Mouse (Mus musculus) C2C12 (cell line): ENCODE data around the gene Ugt1a6b. TPM values are rescaled to one million over a fixed set of nuclear protein-coding genes. Genes with fewer than 3 reads are reported as not detected.

Experiments
- H3K27me3 ChIP-seq: one replicate; pipeline ENCODE4 v1.6.1; 2011; ENCODE audit not compliant: control insufficient read depth, insufficient read depth, insufficient read length
- H3K36me3 ChIP-seq: one replicate; pipeline ENCODE4 v1.6.1; 2011; ENCODE audit not compliant: control insufficient read depth, insufficient read depth
- H3K4me3 ChIP-seq: one replicate; pipeline ENCODE4 v1.5.1; 2011; ENCODE audit warnings: mild to moderate bottlenecking, control low read depth; ENCODE audit not compliant: poor library complexity, insufficient read depth, severe bottlenecking
- H3K79me2 ChIP-seq: one replicate; pipeline ENCODE4 v1.6.1; 2011; ENCODE audit not compliant: control insufficient read depth, insufficient read depth
- H3K79me3 ChIP-seq: one replicate; pipeline ENCODE4 v1.6.1; 2011; ENCODE audit warnings: low read depth, control low read depth
- H3ac ChIP-seq: one replicate; pipeline ENCODE3; 2011; ENCODE audit warnings: low read depth; ENCODE audit not compliant: control insufficient read depth, insufficient read length
- CEBPB ChIP-seq: IDR thresholded peaks from one replicate; pipeline ENCODE4 v1.6.1; 2011; ENCODE audit warnings: low read depth, mild to moderate bottlenecking, control low read depth, moderate library complexity
- CTCF ChIP-seq: IDR thresholded peaks from one replicate; pipeline ENCODE4 v1.5.1; 2011; ENCODE audit not compliant: control insufficient read depth, insufficient read depth, insufficient read length
- FOSL1 ChIP-seq: IDR thresholded peaks from one replicate; pipeline ENCODE4 v1.8.0; 2011; ENCODE audit warnings: mild to moderate bottlenecking, low read length; ENCODE audit not compliant: poor library complexity, insufficient read depth, severe bottlenecking
- MAX ChIP-seq: IDR thresholded peaks from one replicate; pipeline ENCODE4 v1.6.1; 2011; ENCODE audit warnings: mild to moderate bottlenecking, control low read depth
- MYOD1 ChIP-seq: IDR thresholded peaks from one replicate; pipeline ENCODE4 v1.6.1; 2011; ENCODE audit warnings: low read depth; ENCODE audit not compliant: control insufficient read depth, insufficient read length
- MYOG ChIP-seq: IDR thresholded peaks from one replicate; pipeline ENCODE4 v1.6.1; 2011; ENCODE audit not compliant: control insufficient read depth, insufficient read length; ENCODE audit errors: extremely low read depth
- USF1 ChIP-seq: IDR thresholded peaks from one replicate; pipeline ENCODE4 v1.6.1; 2011; ENCODE audit warnings: low read depth, mild to moderate bottlenecking, control low read depth, moderate library complexity
- polyA plus RNA-seq: library from polyadenylated mRNA; unstranded; fragments of >200 nt; fragmentation: generic; extraction: Trizol; gene quantifications from one replicate; pipeline ENCODE4 v1.2.1, GENCODE M21; 2012; ENCODE audit warnings: missing spikeins

Gene Ugt1a6b
- polyA plus RNA-seq, 1 experiment, result not detected

DNA sequence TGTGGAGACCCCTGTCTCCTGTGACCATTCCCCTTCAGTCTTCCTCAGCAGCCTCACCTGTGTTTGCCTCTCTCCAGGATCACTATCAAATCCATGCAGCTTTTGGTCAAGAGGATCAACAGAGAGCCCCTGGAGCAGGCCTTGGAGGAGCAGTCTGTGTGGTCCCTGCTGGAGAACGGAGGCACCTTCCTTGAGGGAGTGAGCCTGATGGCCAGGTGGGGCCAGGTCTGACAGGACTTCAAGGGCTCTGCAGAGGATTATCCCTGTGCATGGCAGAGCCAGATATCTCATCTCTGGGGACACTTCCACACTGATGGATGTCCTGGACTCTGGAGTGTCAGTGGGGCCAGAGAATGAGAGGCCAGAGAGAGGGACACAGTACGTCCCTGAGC is 152.4 kb downstream of the Ugt1a6b start:
- no peaks in the 10 kb centered on the region for H3K79me3 ChIP-seq
- no peaks in the 10 kb centered on the region for H3K79me2 ChIP-seq
- peaks cover 3% of the 10 kb centered on the region for H3K27me3 ChIP-seq
- no peaks in the 10 kb centered on the region for H3K36me3 ChIP-seq
- TF ChIP-seq MAX (no peak), MYOG (no peak), CTCF (no peak), USF1 (no peak), FOSL1 (no peak), CEBPB (no peak), MYOD1 (no peak)
- H3ac ChIP-seq, result no peak overlapping the region
- no peak overlapping the region for H3K4me3 ChIP-seq

DNA sequence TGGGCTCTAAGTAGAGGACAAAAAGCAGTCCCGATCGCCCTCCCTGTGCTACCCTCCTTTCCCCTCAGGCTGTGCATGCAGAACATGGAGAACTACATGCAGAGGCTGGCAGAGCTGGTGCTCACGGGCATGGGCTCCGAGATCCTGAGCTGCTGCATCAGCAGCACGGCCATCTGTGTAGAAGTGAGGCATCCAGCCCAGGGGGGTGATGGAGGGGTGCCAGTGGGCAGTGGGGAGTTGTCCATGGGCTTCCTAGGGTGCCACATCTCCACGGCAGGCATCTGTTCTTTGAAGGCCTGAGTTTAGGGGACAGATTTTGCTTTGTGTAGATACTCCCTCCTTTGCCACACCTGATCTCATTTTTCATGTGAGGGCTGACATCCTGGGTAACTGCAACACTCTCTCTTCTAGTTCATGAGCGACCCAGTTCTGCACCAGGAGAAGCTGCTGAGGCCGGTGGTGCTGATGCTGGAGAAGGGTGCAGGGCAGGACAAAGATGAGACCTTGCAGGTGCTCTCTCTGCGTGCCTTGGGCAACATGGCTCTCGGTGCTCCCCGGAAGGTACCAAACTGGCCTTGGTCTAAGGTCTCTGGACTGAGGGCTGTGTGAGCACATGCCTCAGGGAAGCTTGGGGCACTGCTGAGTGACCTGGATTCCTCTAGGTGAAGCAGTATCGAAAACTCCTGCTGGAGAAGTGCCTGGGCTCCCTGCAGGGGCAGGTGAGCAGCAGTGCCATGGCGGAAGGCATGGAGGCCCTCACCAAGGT is 153.1 kb downstream of the Ugt1a6b start:
- H3K36me3 ChIP-seq, result peaks cover 2% of the 10 kb centered on the region
- no peaks in the 10 kb centered on the region for H3K79me2 ChIP-seq
- TF ChIP-seq MAX (no peak), FOSL1 (no peak), USF1 (no peak), CTCF (no peak), CEBPB (no peak), MYOG (no peak), MYOD1 (no peak)
- peaks cover under 1% of the 10 kb centered on the region for H3K79me3 ChIP-seq
- peaks cover 3% of the 10 kb centered on the region for H3K27me3 ChIP-seq
- no peak overlapping the region for H3ac ChIP-seq
- no peak overlapping the region for H3K4me3 ChIP-seq

DNA sequence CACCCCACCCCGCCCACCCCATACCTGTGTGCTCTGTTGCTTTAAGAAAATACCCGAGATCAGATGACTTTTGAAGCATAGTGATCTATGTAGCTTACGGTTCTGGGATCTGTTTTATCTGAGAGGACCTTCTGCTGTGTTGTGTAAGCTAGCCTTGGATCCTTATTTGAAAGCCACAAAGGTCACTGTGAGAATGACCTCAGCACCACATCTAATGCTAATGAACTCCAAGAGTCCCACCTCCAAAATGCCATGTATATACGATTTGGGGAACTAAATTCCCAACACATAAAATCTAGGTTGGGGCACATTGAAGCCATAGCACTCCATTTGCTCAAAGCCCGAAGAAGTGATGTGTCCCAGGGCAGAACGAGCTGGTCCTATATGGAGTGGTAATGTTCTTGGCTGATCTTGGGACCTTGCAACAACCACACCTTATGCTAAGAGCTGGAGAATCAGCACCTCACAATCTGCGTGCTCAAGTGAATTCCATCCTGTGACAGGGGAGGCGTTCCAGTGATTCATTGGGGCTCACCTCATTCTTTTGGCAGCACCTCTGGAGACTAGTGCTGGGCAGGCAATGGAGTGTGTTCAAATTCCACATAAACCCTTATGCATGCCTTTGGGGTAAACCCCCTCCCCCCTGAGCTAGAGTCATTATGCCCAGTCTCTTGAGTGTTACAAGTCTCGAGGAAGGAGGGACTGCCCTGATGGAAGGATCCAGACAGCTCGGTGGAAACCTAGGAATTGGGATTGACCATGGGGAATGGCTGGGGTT is 154.0 kb downstream of the Ugt1a6b start:
- Histone ChIP-seq H3K79me2 (peaks cover 8% of the 10 kb centered on the region), H3ac (no peak overlapping the region), H3K36me3 (peaks cover 11% of the 10 kb centered on the region), H3K4me3 (no peak overlapping the region), H3K27me3 (peaks cover 3% of the 10 kb centered on the region), H3K79me3 (peaks cover 2% of the 10 kb centered on the region)
- no peak for TF ChIP-seq CEBPB

DNA sequence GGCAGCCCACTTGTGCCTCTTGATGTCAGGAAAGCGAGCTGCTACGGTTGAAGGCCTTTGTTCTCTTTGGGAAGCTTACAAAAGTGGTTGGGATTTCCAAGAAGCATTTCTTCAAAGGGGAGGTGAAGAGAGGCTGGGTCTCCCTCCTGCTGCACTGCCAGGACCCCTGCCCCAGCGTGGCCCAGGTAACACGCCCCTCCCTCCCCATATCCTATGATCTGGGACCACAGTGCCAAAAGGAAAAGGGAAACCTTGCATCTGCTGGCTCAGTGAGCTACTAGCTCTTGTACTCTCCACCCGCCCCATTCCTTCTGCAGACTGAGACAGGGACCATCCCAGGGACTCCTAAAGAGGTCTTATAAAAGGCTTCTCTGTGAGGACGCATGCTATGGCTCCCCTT is 154.6 kb downstream of the Ugt1a6b start:
- H3K36me3 ChIP-seq, result peaks cover 17% of the 10 kb centered on the region
- no peak overlapping the region for H3ac ChIP-seq
- peaks cover 2% of the 10 kb centered on the region for H3K79me3 ChIP-seq
- no peak overlapping the region for H3K4me3 ChIP-seq
- TF ChIP-seq CTCF (no peak), FOSL1 (no peak), USF1 (no peak), MAX (no peak), MYOG (no peak), MYOD1 (no peak), CEBPB (no peak)
- H3K79me2 ChIP-seq, result peaks cover 8% of the 10 kb centered on the region
- H3K27me3 ChIP-seq, result no peaks in the 10 kb centered on the region

DNA sequence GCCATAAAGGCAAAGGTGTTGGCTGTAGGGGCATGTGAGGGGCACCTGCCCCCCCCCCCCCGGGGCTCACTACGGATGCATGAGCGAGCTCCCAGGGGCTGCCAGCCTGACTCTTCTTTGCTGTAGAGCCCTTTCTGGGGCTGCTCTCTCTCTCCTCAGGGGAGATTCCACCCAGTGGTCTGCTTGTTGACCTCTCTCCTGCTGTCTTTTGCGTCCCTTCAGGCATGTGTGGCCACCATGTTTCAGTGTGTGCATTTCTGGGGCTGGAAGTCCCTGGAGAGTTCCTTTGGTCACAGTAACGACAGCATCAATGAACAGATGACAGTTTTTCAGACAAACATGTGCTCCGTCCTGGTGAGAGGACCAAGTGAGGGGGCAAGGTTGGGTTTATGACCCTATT is 155.3 kb downstream of the Ugt1a6b start:
- Histone ChIP-seq H3K36me3 (peaks cover 24% of the 10 kb centered on the region), H3ac (no peak overlapping the region), H3K27me3 (no peaks in the 10 kb centered on the region), H3K79me3 (peaks cover 2% of the 10 kb centered on the region), H3K4me3 (no peak overlapping the region), H3K79me2 (peaks cover 14% of the 10 kb centered on the region)
- TF ChIP-seq USF1 (no peak), MYOG (no peak), MYOD1 (no peak), FOSL1 (no peak), CTCF (no peak), CEBPB (no peak), MAX (no peak)
